Mouse (Mus musculus) spleen, embryonic (tissue): Measurements from ENCODE around the gene Mrps34.

ENCODE experiments used
- CTCF ChIA-PET: fragments of 350-600 bp; sonication (Branson Sonifier 250); formaldehyde crosslinking; loops from one replicate; lab custom pipeline; 2022; lab: Charles Lee

The Mrps34 gene

DNA sequence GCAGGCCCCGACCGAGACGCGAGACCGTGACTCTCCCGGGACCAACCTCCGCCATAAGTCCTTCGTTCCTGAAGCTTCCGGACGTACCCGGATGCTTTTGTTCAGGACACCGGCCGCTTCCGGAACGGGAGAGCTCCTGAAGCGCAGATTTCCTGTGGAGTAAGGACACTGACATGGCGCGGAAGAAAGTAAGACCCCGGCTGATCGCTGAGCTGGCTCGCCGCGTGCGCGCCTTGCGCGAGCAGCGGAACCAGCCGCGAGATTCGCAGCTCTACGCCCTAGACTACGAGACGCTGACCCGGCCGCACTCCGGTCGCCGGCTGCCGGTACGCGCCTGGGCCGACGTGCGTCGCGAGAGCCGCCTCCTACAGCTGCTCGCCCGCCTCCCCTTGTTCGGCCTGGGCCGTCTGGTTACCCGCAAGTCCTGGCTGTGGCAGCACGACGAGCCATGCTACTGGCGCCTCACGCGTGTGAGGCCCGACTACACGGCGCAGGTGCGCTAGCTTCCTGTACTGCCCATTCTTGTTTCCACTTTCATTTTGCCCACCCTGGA is at the start of gene Mrps34, which contains the start of gene Eme2:
Gene Mrps34, plus strand, starts transcription at position 122 of the 553 bp plus-strand sequence.
Gene Eme2, minus strand, starts transcription at position 93 of the 553 bp plus-strand sequence.
- CTCF ChIA-PET: no interaction called here

DNA sequence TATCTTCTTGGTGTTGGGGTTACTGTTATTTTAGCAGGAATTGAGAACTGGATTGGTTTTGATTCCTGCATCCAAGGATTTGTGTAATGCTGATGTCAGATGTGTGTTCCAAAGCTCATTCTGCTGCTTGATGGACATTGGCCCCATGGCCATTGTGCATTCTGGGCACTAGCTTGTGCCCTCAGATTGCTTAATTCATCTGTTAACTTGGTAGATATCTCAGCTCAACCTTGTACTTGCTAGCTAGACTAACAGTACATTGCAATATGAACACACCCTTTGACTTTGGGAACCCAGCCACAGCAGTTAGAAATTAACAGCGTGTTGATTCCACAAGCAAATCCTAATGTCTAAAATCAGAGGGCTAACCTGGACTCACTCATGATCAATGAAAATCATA is 47.5 kb upstream of the Mrps34 start:
- CTCF ChIA-PET: no interaction called here

DNA sequence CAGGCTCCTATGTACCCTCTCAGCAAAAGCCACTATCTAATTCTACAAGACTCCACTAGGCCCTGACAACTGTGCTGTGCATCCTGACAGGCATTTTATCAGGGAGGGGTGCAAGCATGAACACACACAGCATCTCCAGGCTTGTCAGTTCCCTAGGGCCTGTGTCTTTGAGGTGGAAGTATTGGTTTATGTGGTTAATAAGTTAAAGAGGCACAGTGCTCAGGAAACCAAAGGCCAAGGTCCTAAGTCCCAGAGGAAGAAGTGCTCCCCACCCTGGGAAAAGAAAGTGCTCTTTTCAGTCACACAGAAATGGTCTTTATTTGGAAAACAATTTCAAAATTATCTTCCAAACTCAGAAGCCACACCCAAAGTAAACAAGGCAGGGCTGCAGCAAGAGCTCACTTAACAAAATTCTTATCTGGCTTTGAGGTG is 46.3 kb upstream of the Mrps34 start:
- CTCF ChIA-PET: interaction anchor here (0.7 kb wide), 1 partner anchor 384 kb away, joined by 3 read pairs; no protein-coding TSS in a partner anchor

- CTCF ChIA-PET: no interaction called here
Measured at GRCm38 (mm10) chr17:24849733-24850064, 45.2 kb upstream of the Mrps34 start.

DNA sequence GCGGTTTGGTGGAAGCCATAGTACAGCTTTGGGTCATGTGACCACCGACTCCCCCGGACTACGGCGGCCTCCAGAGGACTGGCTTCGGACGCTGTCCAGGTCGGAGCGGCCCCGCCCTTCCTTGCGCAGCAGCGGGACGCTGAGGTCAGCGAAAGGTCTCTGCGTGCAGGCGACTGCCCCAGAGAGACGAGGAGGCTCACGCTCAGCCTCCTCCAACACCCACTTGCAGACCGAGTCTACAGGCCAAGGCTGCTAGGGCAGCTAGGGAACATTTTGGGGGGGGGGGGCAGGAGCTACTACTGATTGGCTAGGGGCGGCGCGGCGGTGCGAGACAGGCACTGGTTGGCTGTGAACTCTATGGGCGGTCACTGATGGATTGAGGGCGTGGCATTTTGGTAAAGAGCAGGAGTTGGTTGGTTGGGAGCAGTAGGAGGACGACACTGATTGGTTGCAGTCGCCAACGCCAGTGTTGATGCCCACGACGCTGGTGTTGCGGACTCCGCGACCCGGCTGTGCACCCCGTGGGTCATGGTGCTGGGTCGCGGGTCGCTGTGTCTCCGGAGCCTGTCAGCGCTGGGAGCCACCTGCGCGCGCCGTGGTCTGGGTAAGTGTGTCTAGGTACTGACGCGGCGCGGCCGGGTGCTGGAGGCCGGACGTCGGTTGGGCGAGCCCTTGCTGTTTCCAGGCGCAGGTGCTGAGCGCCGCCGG is 44.7 kb upstream of the Mrps34 start, which contains the start of gene Fahd1:
Gene Fahd1, minus strand, starts transcription at position 300 of the 708 bp plus-strand sequence.
- CTCF ChIA-PET: interaction anchor here (1.1 kb wide), 1 partner anchor 32 kb away, joined by 4 read pairs; no protein-coding TSS in a partner anchor

DNA sequence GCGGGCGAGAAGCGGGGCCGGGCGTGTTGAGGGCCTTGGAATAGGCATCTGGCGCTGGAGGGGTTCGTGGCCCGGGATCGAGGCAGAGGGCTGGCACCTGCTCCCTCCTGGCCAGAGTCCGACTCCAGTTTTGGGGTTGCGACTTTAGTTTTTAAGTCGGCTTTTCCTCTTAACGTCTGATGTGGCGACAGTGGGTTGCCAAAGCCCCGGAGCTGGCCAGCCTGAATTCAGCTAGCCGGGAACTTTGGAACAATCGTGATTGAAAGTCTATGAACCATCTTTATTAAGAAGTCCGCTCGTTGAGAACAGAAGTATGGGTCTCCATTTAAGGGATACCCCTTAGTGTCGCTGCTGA is 44.2 kb upstream of the Mrps34 start:
- CTCF ChIA-PET: interaction anchor here (1.1 kb wide), 1 partner anchor 31 kb away, joined by 4 read pairs; no protein-coding TSS in a partner anchor

DNA sequence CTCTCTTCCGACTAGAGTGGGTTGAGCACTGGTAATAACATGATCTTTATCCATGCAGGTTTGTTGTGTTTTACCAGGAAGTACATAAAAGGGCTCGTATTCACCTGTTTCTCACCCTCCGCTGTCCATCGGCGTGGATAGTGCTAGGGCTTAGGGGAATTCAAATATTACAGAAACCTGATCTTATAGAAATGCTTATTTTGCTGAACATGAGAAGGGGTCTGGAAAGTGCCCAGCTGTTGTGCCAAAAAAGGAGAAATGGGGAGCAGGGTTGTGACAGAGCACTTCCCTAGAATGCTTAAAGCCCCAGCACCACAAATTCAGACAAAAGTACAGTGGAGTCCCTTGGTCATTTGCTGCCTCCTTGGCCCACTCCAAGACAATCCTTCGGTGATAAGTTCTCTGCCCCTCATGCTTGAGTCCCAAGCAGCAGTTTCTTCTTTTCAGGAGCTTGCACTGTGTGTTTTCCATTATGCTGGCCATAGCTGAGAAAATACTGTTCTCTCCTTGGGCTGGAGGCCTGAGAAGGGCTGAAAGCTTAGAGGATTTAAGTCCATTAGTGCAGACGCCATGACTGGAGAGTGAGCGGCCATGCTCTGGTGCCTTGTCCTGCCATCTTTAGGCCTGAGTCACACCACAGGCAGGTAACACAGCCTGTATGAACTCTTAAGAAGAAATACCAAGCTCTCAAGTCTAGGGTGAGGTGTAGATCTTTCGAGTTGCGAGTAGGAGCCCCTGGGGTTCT is 43.4 kb upstream of the Mrps34 start:
- CTCF ChIA-PET: interaction anchor here (1.1 kb wide), 1 partner anchor 31 kb away, joined by 4 read pairs; no protein-coding TSS in a partner anchor

DNA sequence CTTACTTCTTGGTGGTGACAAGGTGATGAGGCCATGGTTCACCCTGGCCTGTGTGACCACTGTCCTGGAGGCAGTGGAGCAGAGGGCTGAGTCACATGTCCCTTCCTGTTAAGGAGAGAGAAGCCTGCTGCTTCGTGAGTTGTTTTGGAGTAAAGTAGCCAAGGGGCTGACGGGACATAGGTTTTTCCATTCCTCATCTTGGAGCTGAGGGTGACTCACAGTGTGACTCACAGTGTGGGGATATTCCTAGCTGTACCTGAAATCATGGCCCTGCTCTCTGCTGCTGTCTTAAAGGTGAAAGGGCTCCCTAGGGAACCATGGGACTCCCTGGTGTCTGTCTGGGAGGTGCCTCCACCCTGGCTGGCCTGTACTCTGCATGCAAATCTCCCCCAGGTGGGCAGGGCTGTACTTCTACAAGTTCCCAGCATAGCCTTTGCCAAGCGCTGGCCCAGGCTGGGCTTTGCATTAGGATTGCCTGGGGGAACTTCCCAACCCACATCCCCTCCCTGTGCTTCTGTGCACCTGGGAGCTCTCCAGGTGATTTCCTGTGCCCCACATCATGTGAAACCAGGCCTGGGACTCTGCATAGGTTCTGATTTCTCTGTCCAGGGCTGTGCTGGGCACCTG is 39.0 kb upstream of the Mrps34 start:
- CTCF ChIA-PET: no interaction called here

GRCm38 (mm10) chr17:24856589-24856988 is 38.3 kb upstream of the Mrps34 start:
- CTCF ChIA-PET: no interaction called here

DNA sequence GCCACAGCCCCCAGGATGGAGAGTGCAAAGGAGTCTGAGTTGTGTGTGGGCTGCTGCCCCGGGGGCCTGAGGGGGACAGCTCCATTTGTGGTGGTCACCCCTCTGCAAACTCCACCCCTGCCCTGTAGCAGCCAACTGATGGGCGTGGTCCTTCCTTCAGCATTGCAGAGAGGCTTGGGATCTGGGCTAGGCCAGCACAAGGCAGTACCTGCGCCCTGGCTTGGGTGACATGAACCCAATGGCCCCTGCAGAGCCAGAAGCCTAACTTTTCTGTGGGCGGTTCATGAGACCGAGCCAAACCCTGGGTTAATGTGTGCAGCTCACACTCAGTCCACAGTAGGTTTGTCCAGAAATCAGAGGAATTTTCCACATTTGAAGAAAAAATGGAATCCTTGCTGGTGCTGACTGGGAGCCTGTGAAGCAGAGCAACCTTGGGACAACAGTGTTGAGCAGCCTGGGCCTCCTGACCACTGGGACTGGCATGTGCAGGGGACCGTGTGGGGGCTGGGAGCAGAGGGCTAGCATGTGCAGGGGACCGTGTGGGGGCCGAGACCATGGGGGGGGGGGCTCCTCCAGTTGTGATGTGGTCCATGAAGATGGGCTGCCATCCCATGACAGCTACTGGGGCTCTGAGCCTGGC is 37.0 kb upstream of the Mrps34 start:
- CTCF ChIA-PET: no interaction called here

DNA sequence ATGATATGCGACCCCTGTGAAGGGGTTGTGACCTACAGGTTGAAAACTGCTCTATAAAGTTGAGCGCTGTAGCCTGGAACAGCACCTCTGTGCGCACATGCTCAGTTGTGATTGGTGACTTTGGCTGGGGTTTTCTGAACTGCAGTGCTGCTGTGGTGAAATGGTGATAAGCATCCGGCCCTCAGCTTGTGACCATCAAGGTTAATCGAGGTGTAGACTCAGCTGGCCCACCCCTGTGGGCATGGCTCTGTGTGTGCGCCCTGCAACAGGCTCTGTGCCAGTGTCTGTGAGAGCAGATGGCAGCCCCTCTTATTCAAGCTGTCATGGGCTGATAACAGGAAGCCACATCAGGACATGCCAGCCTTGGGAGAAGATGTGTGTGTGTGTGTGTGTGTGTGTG is 35.9 kb upstream of the Mrps34 start:
- CTCF ChIA-PET: no interaction called here

- CTCF ChIA-PET: no interaction called here
Measured at GRCm38 (mm10) chr17:24860076-24860475, 34.8 kb upstream of the Mrps34 start.

DNA sequence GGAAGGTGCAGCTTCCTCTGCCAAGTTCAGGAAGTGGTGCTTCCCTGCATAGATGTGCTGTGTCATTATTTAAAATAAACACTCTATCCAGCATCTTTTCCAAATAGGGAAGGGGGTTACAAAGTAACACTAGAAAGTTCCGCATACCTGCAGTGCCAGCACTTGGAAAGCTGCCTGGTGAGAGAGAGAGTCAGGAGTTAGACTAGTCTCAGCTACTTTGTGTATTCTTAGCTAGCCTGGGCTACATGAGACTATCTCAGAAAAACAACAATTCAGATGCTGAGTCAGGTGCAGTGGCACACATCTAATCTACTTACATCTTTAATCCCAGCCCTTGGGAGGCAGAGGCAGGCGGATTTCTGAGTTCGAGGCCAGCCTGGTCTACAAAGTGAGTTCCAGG is 33.1 kb upstream of the Mrps34 start:
- CTCF ChIA-PET: no interaction called here

DNA sequence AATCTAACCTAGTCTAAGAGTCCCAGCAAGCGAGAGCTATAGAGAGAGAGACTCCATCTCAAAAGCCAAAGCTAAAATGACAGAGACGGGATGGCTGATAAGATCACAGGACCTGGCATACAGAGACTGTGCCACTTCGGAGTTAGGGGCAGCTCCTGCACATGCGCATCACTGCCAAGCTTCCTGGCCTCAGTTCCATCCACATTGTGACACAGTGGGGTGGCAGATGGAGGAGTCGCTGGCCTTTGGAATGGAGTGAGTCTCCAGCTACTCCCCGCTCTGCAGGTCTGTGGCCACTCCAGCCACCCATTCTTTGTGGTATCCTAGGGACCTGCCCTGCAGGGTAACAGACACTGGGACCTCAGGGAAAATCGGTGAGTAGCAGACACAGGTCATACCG is 29.1 kb upstream of the Mrps34 start, which contains the start of gene Igfals:
Gene Igfals, plus strand, starts transcription at position 222 of the 400 bp plus-strand sequence.
- CTCF ChIA-PET: no interaction called here

DNA sequence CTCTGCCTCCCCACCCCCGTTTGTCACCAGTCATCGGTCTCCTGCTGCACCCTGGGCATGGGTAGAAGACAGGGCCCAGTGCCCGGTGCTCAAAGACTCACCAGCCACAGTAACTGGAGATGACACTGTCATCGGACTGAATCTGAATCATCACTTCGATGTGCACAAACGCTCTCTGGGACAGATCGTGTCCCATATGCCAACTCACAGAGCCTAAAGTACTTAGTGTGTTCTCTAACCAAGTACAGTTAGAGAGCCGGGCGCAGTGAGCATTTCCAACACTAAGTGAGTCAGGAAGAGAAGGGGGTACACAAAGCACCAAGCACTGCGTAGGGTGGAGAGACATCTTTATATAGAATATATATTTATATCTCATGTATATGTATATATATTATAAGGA is 27.0 kb upstream of the Mrps34 start:
- CTCF ChIA-PET: no interaction called here

- CTCF ChIA-PET: no interaction called here
Measured at GRCm38 (mm10) chr17:24873695-24874404, 21.1 kb upstream of the Mrps34 start.

DNA sequence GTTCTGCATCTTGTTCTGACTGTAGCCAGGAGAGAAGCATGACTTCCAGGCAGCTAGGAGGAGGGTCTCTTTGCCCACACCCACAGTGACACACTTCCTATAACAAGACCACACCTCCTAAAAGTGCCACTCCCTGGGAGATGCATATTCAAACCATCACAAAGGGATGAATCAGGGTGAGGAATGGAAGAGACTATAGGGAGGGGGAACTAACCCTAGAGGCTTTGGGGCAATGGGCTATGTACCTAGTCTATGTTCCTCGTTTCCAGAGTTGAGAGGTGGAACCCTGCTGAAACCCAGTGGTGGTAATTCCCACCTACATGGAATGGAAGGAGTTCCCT is 20.5 kb upstream of the Mrps34 start:
- CTCF ChIA-PET: no interaction called here

- CTCF ChIA-PET: no interaction called here
Measured at GRCm38 (mm10) chr17:24874989-24875388, 19.9 kb upstream of the Mrps34 start.

- CTCF ChIA-PET: no interaction called here
Measured at GRCm38 (mm10) chr17:24877336-24878116, 17.4 kb upstream of the Mrps34 start.

DNA sequence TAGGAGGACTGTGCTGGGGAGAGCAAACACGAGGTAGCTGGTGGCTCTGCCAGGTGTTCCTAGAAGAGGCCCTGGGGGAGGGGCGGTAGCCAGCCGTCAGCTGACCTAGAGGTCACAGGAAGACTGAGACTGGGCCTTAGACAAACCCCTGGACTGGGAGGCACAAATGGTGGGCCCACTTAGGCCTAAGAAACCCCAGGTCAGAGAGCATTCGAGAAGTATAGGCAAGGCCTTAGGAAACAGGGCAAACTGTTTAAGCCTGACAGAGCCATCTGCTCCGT is 16.9 kb upstream of the Mrps34 start:
- CTCF ChIA-PET: no interaction called here
